Mouse (Mus musculus): ENCODE results near the gene Acacb. TPM values are rescaled to one million over a fixed set of nuclear protein-coding genes. Genes with fewer than 3 reads are reported as not detected.
A peak's percentile ranks its signal among the peaks of the same experiment; 100 is the strongest.

Gene Acacb
- polyA plus RNA-seq, 1 experiment from 2014 or later: 1.8 TPM

GRCm38 (mm10) chr5:114284604-114285397, 138.5 kb downstream of the Acacb start:
- no peak overlapping the region for H3K27ac ChIP-seq
- no peaks in the 10 kb centered on the region for H3K9me3 ChIP-seq
- no peak overlapping the region for H3K9ac ChIP-seq
- H3K27me3 ChIP-seq (replicated peaks): peaks cover 53% of the 10 kb centered on the region
- no peak overlapping the region for H3K4me2 ChIP-seq (replicated peaks)
- H3K36me3 ChIP-seq: no peaks in the 10 kb centered on the region
- peaks cover 2% of the 10 kb centered on the region; the same call in 1 of the 2 replicates for H3K4me1 ChIP-seq
- 73% methylated on average over 13 of the region's 13 CpGs for WGBS
- ATAC-seq (ENCODE audit: low FRiP score, low read depth): no peak
- H3K4me3 ChIP-seq: no peak overlapping the region

GRCm38 (mm10) chr5:114285398-114285700, 139.0 kb downstream of the Acacb start:
- H3K27me3 ChIP-seq (replicated peaks): peaks cover 58% of the 10 kb centered on the region
- H3K9ac ChIP-seq: no peak overlapping the region
- WGBS: 96% methylated on average over 3 of the region's 3 CpGs
- no peak overlapping the region for H3K4me3 ChIP-seq
- H3K4me1 ChIP-seq: peaks cover 7% of the 10 kb centered on the region; the same call in 1 of the 2 replicates
- H3K36me3 ChIP-seq: no peaks in the 10 kb centered on the region
- no peaks in the 10 kb centered on the region for H3K9me3 ChIP-seq
- no peak for ATAC-seq (ENCODE audit: low FRiP score, low read depth)
- no peak overlapping the region for H3K4me2 ChIP-seq (replicated peaks)
- H3K27ac ChIP-seq: no peak overlapping the region

- Histone ChIP-seq H3K27me3 (replicated peaks) (peaks cover 60% of the 10 kb centered on the region), H3K4me2 (replicated peaks) (no peak overlapping the region), H3K9ac (no peak overlapping the region), H3K4me3 (no peak overlapping the region), H3K36me3 (no peaks in the 10 kb centered on the region), H3K27ac (no peak overlapping the region), H3K4me1 (peaks cover 7% of the 10 kb centered on the region; the same call in 1 of the 2 replicates), H3K9me3 (no peaks in the 10 kb centered on the region)
- ATAC-seq (ENCODE audit: low FRiP score, low read depth): no peak
- 80% methylated on average over 4 of the region's 4 CpGs for WGBS
Measured at GRCm38 (mm10) chr5:114286102-114286501, 139.8 kb downstream of the Acacb start.

- Histone ChIP-seq H3K27ac (no peak overlapping the region), H3K36me3 (no peaks in the 10 kb centered on the region), H3K4me1 (peaks cover 7% of the 10 kb centered on the region; the same call in 1 of the 2 replicates), H3K27me3 (replicated peaks) (peaks cover 56% of the 10 kb centered on the region), H3K9me3 (no peaks in the 10 kb centered on the region), H3K4me2 (replicated peaks) (no peak overlapping the region), H3K9ac (no peak overlapping the region), H3K4me3 (no peak overlapping the region)
- ATAC-seq (ENCODE audit: low FRiP score, low read depth): no peak
- WGBS: 85% methylated on average over 16 of the region's 16 CpGs
Measured at GRCm38 (mm10) chr5:114286872-114287571, 140.7 kb downstream of the Acacb start.

GRCm38 (mm10) chr5:114288396-114288795, 142.1 kb downstream of the Acacb start:
- H3K27ac ChIP-seq: no peak overlapping the region
- 86% methylated on average over 5 of the region's 5 CpGs for WGBS
- H3K4me3 ChIP-seq: no peak overlapping the region
- no peak overlapping the region for H3K4me2 ChIP-seq (replicated peaks)
- no peak for ATAC-seq (ENCODE audit: low FRiP score, low read depth)
- H3K4me1 ChIP-seq: peaks cover 7% of the 10 kb centered on the region; the same call in 1 of the 2 replicates
- H3K36me3 ChIP-seq: no peaks in the 10 kb centered on the region
- H3K27me3 ChIP-seq (replicated peaks): peaks cover 54% of the 10 kb centered on the region
- H3K9me3 ChIP-seq: no peaks in the 10 kb centered on the region
- H3K9ac ChIP-seq: no peak overlapping the region

- 53% methylated on average over 13 of the region's 13 CpGs for WGBS
- no peak for ATAC-seq (ENCODE audit: low FRiP score, low read depth)
- no peak within 1 kb of the TSS for H3K4me2 ChIP-seq (replicated peaks)
- H3K9ac ChIP-seq: no peak within 1 kb of the TSS
- no peak within 1 kb of the TSS for H3K27ac ChIP-seq
- H3K27me3 ChIP-seq (replicated peaks): peaks cover 53% of the 10 kb centered on the region
- H3K4me1 ChIP-seq: peaks cover 7% of the 10 kb centered on the region; the same call in 1 of the 2 replicates
- H3K36me3 ChIP-seq: no peaks in the 10 kb centered on the region
- no peak within 1 kb of the TSS for H3K4me3 ChIP-seq
- H3K9me3 ChIP-seq: no peaks in the 10 kb centered on the region
Measured at GRCm38 (mm10) chr5:114288874-114289273, 142.5 kb downstream of the Acacb start, which contains the start of gene Myo1h. TSS of gene Myo1h (plus strand) at chr5:114289166.

- Histone ChIP-seq H3K4me2 (replicated peaks) (no peak overlapping the region), H3K27ac (no peak overlapping the region), H3K9ac (no peak overlapping the region), H3K4me1 (peaks cover 7% of the 10 kb centered on the region; the same call in 1 of the 2 replicates), H3K36me3 (no peaks in the 10 kb centered on the region), H3K27me3 (replicated peaks) (peaks cover 58% of the 10 kb centered on the region), H3K4me3 (no peak overlapping the region), H3K9me3 (no peaks in the 10 kb centered on the region)
- 57% methylated on average over 3 of the region's 3 CpGs for WGBS
- no peak for ATAC-seq (ENCODE audit: low FRiP score, low read depth)
Measured at GRCm38 (mm10) chr5:114290004-114290403, 143.7 kb downstream of the Acacb start.

- WGBS: 19% methylated on average over 22 of the region's 22 CpGs
- no peak for ATAC-seq (ENCODE audit: low FRiP score, low read depth)
- peaks cover 26% of the 10 kb centered on the region for H3K4me1 ChIP-seq
Measured at GRCm38 (mm10) chr5:114296693-114297631, 150.6 kb downstream of the Acacb start.

GRCm38 (mm10) chr5:114298212-114298894, 152.0 kb downstream of the Acacb start:
- no peak overlapping the region for H3K4me2 ChIP-seq (replicated peaks)
- no peak overlapping the region for H3K27ac ChIP-seq
- H3K27me3 ChIP-seq (replicated peaks): peaks cover 64% of the 10 kb centered on the region
- no peak overlapping the region for H3K4me3 ChIP-seq
- 59% methylated on average over 18 of the region's 18 CpGs for WGBS
- no peak for ATAC-seq (ENCODE audit: low FRiP score, low read depth)
- H3K4me1 ChIP-seq: peaks cover 26% of the 10 kb centered on the region
- H3K9ac ChIP-seq: no peak overlapping the region
- no peaks in the 10 kb centered on the region for H3K36me3 ChIP-seq
- H3K9me3 ChIP-seq: no peaks in the 10 kb centered on the region

More at GRCm38 (mm10) chr5:114296693-114297631, 150.6 kb downstream of the Acacb start:
- H3K36me3 ChIP-seq: no peaks in the 10 kb centered on the region
- H3K27ac ChIP-seq: no peak overlapping the region
- peaks cover 56% of the 10 kb centered on the region for H3K27me3 ChIP-seq (replicated peaks)
- no peak overlapping the region for H3K9ac ChIP-seq
- no peak overlapping the region for H3K4me3 ChIP-seq
- H3K4me2 ChIP-seq (replicated peaks): no peak overlapping the region
- no peaks in the 10 kb centered on the region for H3K9me3 ChIP-seq

GRCm38 (mm10) chr5:114299156-114299855, 153.0 kb downstream of the Acacb start:
- no peak overlapping the region for H3K9ac ChIP-seq
- peak; percentile 63; the same call in 1 of the 2 replicates for ATAC-seq (ENCODE audit: low FRiP score, low read depth)
- 17% methylated on average over 22 of the region's 22 CpGs for WGBS
- peak overlapping the region; percentile 25 for H3K4me2 ChIP-seq (replicated peaks)
- no peaks in the 10 kb centered on the region for H3K36me3 ChIP-seq
- H3K4me1 ChIP-seq: peaks cover 26% of the 10 kb centered on the region
- no peak overlapping the region for H3K27ac ChIP-seq
- no peaks in the 10 kb centered on the region for H3K9me3 ChIP-seq
- H3K4me3 ChIP-seq: no peak overlapping the region
- peaks cover 68% of the 10 kb centered on the region for H3K27me3 ChIP-seq (replicated peaks)
